ENCODE assay signal across 18 mouse cellular contexts in genomic region chr16:69951581-69951980, GRCm38 (mm10).
A peak's percentile ranks its signal among the peaks of the same experiment; 100 is the strongest.
DNase-seq lines count a peak whose midpoint lies in the region; TF ChIP-seq lines count a peak whose summit lies in the region.
"Had no signal": no experiment of that assay in that cellular context is flagged by ENCODE, and none has a peak within 500 bp of the region (broad histone marks: within the 10 kb centered on the region; RNA-seq: fewer than 3 reads in every experiment).

No protein-coding gene starts in this region.

- DNase-seq in 416B (ENCODE audit: low read depth): peak; percentile 29
- peak; percentile 57 for DNase-seq in ES-E14 (ENCODE audit: low read depth, low spot score)
- peak; percentile 80 for DNase-seq in ZHBTc4 (ENCODE audit: low read depth, low spot score)
- DNase-seq in layer of hippocampus, postnatal 36 days: no peak
- DNase-seq in embryonic facial prominence, embryonic 10.5 days (ENCODE audit: low spot score): no peak
- DNase-seq: adrenal gland, adult 2 months; adrenal gland, postnatal 10 days; adrenal gland, postnatal 25 days; cerebellum, adult 11 months; cerebellum, adult 18-20 months; cerebellum, adult 8-10 months; cerebellum, adult 9-11 months; cerebellum, postnatal 14 days; cerebellum, postnatal 36 days; embryo, embryonic 11 days had no signal

- H3K9ac ChIP-seq in ES-E14 (ENCODE audit: insufficient read depth, low read depth, low read length, poor library complexity, severe bottlenecking): no peak overlapping the region
- H3K9ac ChIP-seq: embryonic facial prominence, embryonic 12.5 days; forebrain, embryonic 13.5 days; forebrain, embryonic 15.5 days had no signal

- H3K27me3 ChIP-seq in embryonic facial prominence, embryonic 10.5 days (replicated peaks; ENCODE audit: low read depth, poor library complexity, severe bottlenecking): no peaks in the 10 kb centered on the region
- H3K27me3 ChIP-seq: embryonic facial prominence, embryonic 12.5 days; forebrain, embryonic 13.5 days; forebrain, embryonic 15.5 days had no signal

- no peak overlapping the region for H3K4me3 ChIP-seq in ES-E14 (ENCODE audit: insufficient read depth in 1 of 2, low read depth in 1 of 2, low read length in 2 of 2, poor library complexity in 1 of 2, severe bottlenecking in 1 of 2)
- H3K4me3 ChIP-seq in embryonic facial prominence, embryonic 10.5 days: no peak overlapping the region
- H3K4me3 ChIP-seq: embryonic facial prominence, embryonic 12.5 days; forebrain, embryonic 13.5 days; forebrain, embryonic 15.5 days had no signal

- H3K27ac ChIP-seq in ES-E14 (ENCODE audit: insufficient read depth, low read depth, low read length, poor library complexity, severe bottlenecking): no peak overlapping the region
- no peak overlapping the region for H3K27ac ChIP-seq in embryonic facial prominence, embryonic 10.5 days (replicated peaks)
- H3K27ac ChIP-seq: embryonic facial prominence, embryonic 12.5 days; forebrain, embryonic 13.5 days; forebrain, embryonic 15.5 days had no signal

- in situ Hi-C loops in ES-E14 (cut with MboI; ENCODE audit: low sequenced_read_pairs in 2 of 2, unreplicated experiment in 2 of 2): no loop called here

- no peaks in the 10 kb centered on the region for H3K4me1 ChIP-seq in ES-E14 (ENCODE audit: control insufficient read depth in 2 of 2, insufficient read depth in 2 of 2, low read length in 2 of 2, poor library complexity in 1 of 2)
- H3K4me1 ChIP-seq in embryonic facial prominence, embryonic 10.5 days: no peaks in the 10 kb centered on the region
- H3K4me1 ChIP-seq: embryonic facial prominence, embryonic 12.5 days; forebrain, embryonic 13.5 days; forebrain, embryonic 15.5 days had no signal

- 88% methylated on average over 2 of the region's 2 CpGs for WGBS in embryonic facial prominence, embryonic 10.5 days

- no peaks in the 10 kb centered on the region for H3K36me3 ChIP-seq in ES-E14 (ENCODE audit: control insufficient read depth, insufficient read depth, low read length, poor library complexity, severe bottlenecking)
- no peaks in the 10 kb centered on the region for H3K36me3 ChIP-seq in embryonic facial prominence, embryonic 10.5 days (replicated peaks)
- H3K36me3 ChIP-seq: embryonic facial prominence, embryonic 12.5 days; forebrain, embryonic 15.5 days had no signal

- no peaks in the 10 kb centered on the region for H3K9me3 ChIP-seq in ES-E14 (ENCODE audit: control insufficient read depth, insufficient read depth, low read depth, low read length)
- H3K9me3 ChIP-seq in embryonic facial prominence, embryonic 10.5 days: no peaks in the 10 kb centered on the region
- H3K9me3 ChIP-seq: embryonic facial prominence, embryonic 12.5 days; forebrain, embryonic 13.5 days; forebrain, embryonic 15.5 days had no signal

TF ChIP-seq in ES-E14, 5 proteins besides CTCF, POLR2A, EP300 and RAD21:
- TF ChIP-seq HCFC1 (IDR thresholded peaks at IDR 0.05; ENCODE audit: borderline replicate concordance, insufficient read depth, low read length): no peak
- TF ChIP-seq ZNF384 (IDR thresholded peaks at IDR 0.05; ENCODE audit: low read depth, low read length): 0 out of 2 replicates have a peak, but pooled peaks have one; percentile 17

Comparison
In these comparisons a context has a peak if more than half of its experiments do, and no peak if none do; other contexts are left out.
1. DNase-seq: peak in 416B (single experiment), ES-E14 (single experiment) and ZHBTc4 (single experiment); none in layer of hippocampus, postnatal 36 days (0 of 2) and embryonic facial prominence, embryonic 10.5 days (single experiment).